Mouse (Mus musculus): ENCODE results near the gene Hscb. TPM values are rescaled to one million over a fixed set of nuclear protein-coding genes. Genes with fewer than 3 reads are reported as not detected.
"Not testable (repeated sequence)": the region's sequence is repeated elsewhere in the genome, so short reads cannot be mapped to it uniquely, and the experiment has no call there.

Gene Hscb
- total and polyA plus RNA-seq, 3 experiments: 29.0 to 29.4 TPM; not detected in 1

GRCm38 (mm10) chr5:110839038-110839677 lies 419 bp downstream of the Hscb start (continued):
- TF ChIP-seq USF2 (IDR thresholded peaks at IDR 0.05; ENCODE audit: borderline replicate concordance in 1 of 2, insufficient read depth in 1 of 2, low read depth in 1 of 2, low read length in 2 of 2) (no peak), GATA1 (IDR thresholded peaks at IDR 0.05; ENCODE audit: low read depth, low read length) (peak; percentile 89), EP300 (IDR thresholded peaks at IDR 0.05; ENCODE audit: low read depth in 1 of 2, low read length in 2 of 2) (peak; percentile 80 to 82), POLR2AphosphoS5 (IDR thresholded peaks at IDR 0.05; ENCODE audit: borderline replicate concordance, low read depth, low read length) (no peak), MAX (IDR thresholded peaks at IDR 0.05; ENCODE audit: low read length) (peak; percentile 29; the same call in 1 of the 2 replicates), MEF2A (IDR thresholded peaks at IDR 0.05; ENCODE audit: extremely low read depth, insufficient replicate concordance, low read depth, low read length, poor library complexity, severe bottlenecking) (no peak), NELFE (IDR thresholded peaks at IDR 0.05; ENCODE audit: low read depth, low read length) (peak; percentile 5), JUND (IDR thresholded peaks at IDR 0.05; ENCODE audit: low read depth, low read length) (no peak)

DNA sequence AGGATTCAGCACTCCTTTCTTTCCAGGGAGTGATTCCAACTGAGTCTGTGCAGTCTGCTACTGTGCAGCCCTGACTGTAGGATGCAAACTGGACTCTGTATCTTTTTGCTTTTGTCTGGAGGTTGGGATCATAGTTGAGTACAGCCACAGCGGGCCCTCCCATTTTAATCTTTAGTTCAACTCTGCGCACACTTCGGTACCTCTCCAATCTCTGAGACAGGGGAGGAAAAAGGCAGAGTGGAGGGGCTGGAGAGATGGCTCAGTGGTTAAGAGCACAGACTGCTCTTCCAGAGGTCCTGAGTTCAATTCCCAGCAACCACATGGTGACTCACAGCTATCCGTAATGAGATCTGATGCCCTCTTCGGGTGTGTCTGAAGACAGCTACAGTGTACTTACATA lies 1.6 kb downstream of the Hscb start:
- H3K4me3 ChIP-seq (ENCODE audit: control insufficient read depth in 1 of 2, insufficient read depth in 1 of 2, low read depth in 2 of 2, low read length in 2 of 2): peak overlapping the region; percentile 16 to 69; a peak in 3 of 4 replicates
- H3K9me3 ChIP-seq (replicated peaks; ENCODE audit: insufficient read depth, low read length); H3K27me3 ChIP-seq (ENCODE audit: control insufficient read depth in 1 of 2, insufficient read depth in 2 of 2, low read length in 2 of 2): not testable (repeated sequence)
- H3K9ac ChIP-seq (ENCODE audit: control insufficient read depth, low read depth, low read length, poor library complexity, severe bottlenecking): peak overlapping the region; percentile 31
- peaks cover 21% of the 10 kb centered on the region for H3K79me2 ChIP-seq (ENCODE audit: control insufficient read depth, insufficient read depth, low read length, poor library complexity)
- peak; percentile 61 for DNase-seq (ENCODE audit: low read depth, low spot score)
- H3K27ac ChIP-seq (ENCODE audit: control insufficient read depth, low read depth, low read length): peak overlapping the region; percentile 67
- H3K4me1 ChIP-seq (ENCODE audit: control insufficient read depth in 1 of 2, insufficient read depth in 2 of 2, low read length in 2 of 2): peaks cover 6 to 21% of the 10 kb centered on the region in 2 experiments
- TF ChIP-seq TBP (IDR thresholded peaks at IDR 0.05; ENCODE audit: low read depth, low read length): peak; percentile 96
- peaks cover 2 to 36% of the 10 kb centered on the region in 2 experiments for H3K36me3 ChIP-seq (ENCODE audit: control insufficient read depth in 1 of 2, insufficient read depth in 2 of 2, low read length in 2 of 2)

- peak overlapping the region; percentile 94 for H3K27ac ChIP-seq (ENCODE audit: control insufficient read depth, low read depth, low read length)
- H3K4me1 ChIP-seq (ENCODE audit: control insufficient read depth in 1 of 2, insufficient read depth in 2 of 2, low read length in 2 of 2): peaks cover 6 to 16% of the 10 kb centered on the region in 2 experiments
- peak; percentile 95 for DNase-seq (ENCODE audit: low read depth, low spot score)
- peak overlapping the region; percentile 73 for H3K9ac ChIP-seq (ENCODE audit: control insufficient read depth, low read depth, low read length, poor library complexity, severe bottlenecking)
- H3K36me3 ChIP-seq (ENCODE audit: control insufficient read depth in 1 of 2, insufficient read depth in 2 of 2, low read length in 2 of 2): peaks cover 0 to 26% of the 10 kb centered on the region in 2 experiments; a peak in 2 of 4 replicates
- no peaks in the 10 kb centered on the region for H3K9me3 ChIP-seq (replicated peaks; ENCODE audit: insufficient read depth, low read length)
- H3K27me3 ChIP-seq (ENCODE audit: control insufficient read depth in 1 of 2, insufficient read depth in 2 of 2, low read length in 2 of 2): no peaks in the 10 kb centered on the region
- peak overlapping the region; percentile 58 to 82 for H3K4me3 ChIP-seq (ENCODE audit: control insufficient read depth in 1 of 2, insufficient read depth in 1 of 2, low read depth in 2 of 2, low read length in 2 of 2)
- peaks cover 14% of the 10 kb centered on the region for H3K79me2 ChIP-seq (ENCODE audit: control insufficient read depth, insufficient read depth, low read length, poor library complexity)
- TF ChIP-seq USF2 (IDR thresholded peaks at IDR 0.05; ENCODE audit: borderline replicate concordance in 1 of 2, insufficient read depth in 1 of 2, low read depth in 1 of 2, low read length in 2 of 2) (no peak), GABPA (IDR thresholded peaks at IDR 0.05; ENCODE audit: low read depth, low read length) (no peak), MAFK (IDR thresholded peaks at IDR 0.05; ENCODE audit: borderline replicate concordance, low read depth, low read length) (peak; percentile 61; the same call in 1 of the 2 replicates), EP300 (IDR thresholded peaks at IDR 0.05; ENCODE audit: low read depth in 1 of 2, low read length in 2 of 2) (peak; percentile 99), KAT2A (conservative IDR thresholded peaks at IDR 0.05; ENCODE audit: low read depth, low read length) (0 out of 2 replicates have a peak, but pooled peaks have one; percentile 32), RAD21 (IDR thresholded peaks at IDR 0.05; ENCODE audit: low read depth, low read length) (peak; percentile 57), ZC3H11A (IDR thresholded peaks at IDR 0.05; ENCODE audit: low read depth, low read length) (0 out of 2 replicates have a peak, but pooled peaks have one; percentile 20), E2F4 (IDR thresholded peaks at IDR 0.05; ENCODE audit: borderline replicate concordance, low read depth, low read length) (no peak), MYB (IDR thresholded peaks at IDR 0.05; ENCODE audit: low read depth, low read length) (peak; percentile 96), POLR2AphosphoS2 (IDR thresholded peaks at IDR 0.05; ENCODE audit: low read length) (no peak), MXI1 (IDR thresholded peaks at IDR 0.05; ENCODE audit: low read depth, low read length) (peak; percentile 84), ZKSCAN1 (IDR thresholded peaks at IDR 0.05; ENCODE audit: low read depth, low read length) (peak; percentile 37; the same call in 1 of the 2 replicates), RCOR1 (IDR thresholded peaks at IDR 0.05; ENCODE audit: low read depth, low read length) (peak; percentile 93), NRF1 (IDR thresholded peaks at IDR 0.05; ENCODE audit: insufficient read depth, low read depth, low read length, poor library complexity, severe bottlenecking) (no peak), ZNF384 (IDR thresholded peaks at IDR 0.05; ENCODE audit: low read depth, low read length) (peak; percentile 66; the same call in 1 of the 2 replicates), JUND (IDR thresholded peaks at IDR 0.05; ENCODE audit: low read depth, low read length) (peak; percentile 62; the same call in 1 of the 2 replicates), CHD2 (IDR thresholded peaks at IDR 0.05; ENCODE audit: low read length) (peak; percentile 44; the same call in 1 of the 2 replicates), UBTF (IDR thresholded peaks at IDR 0.05; ENCODE audit: borderline replicate concordance, insufficient read depth, low read depth, low read length) (no peak), POLR2A (IDR thresholded peaks at IDR 0.05; ENCODE audit: control insufficient read depth in 1 of 2, insufficient read depth in 1 of 2, low read depth in 1 of 2, low read length in 2 of 2, poor library complexity in 1 of 2) (peak; percentile 31 to 59; a peak in 3 of 4 replicates), SIN3A (IDR thresholded peaks at IDR 0.05; ENCODE audit: low read length) (peak; percentile 98), SMC3 (IDR thresholded peaks at IDR 0.05; ENCODE audit: low read depth, low read length) (peak; percentile 48)
These were observed 3.6 kb downstream of the Hscb start for GRCm38 (mm10) chr5:110835959-110836358.

All from MEL (cell line).